Mouse (Mus musculus) testis, adult 2 months (tissue): ENCODE measurements around the gene Cenpb.

Experiments
- CTCF ChIP-seq: fragments of 200-500 bp; IDR thresholded peaks from 2 replicates; pipeline ENCODE4 v1.5.1; 2012; ENCODE audit warnings: low read depth, mild to moderate bottlenecking, inconsistent platforms, low read length, moderate library complexity; ENCODE audit not compliant: control insufficient read depth, insufficient read depth, insufficient replicate concordance
- POLR2A ChIP-seq: fragments of 200-500 bp; IDR thresholded peaks from 2 replicates; pipeline ENCODE4 v1.6.1; 2012; ENCODE audit warnings: low read depth, mild to moderate bottlenecking, inconsistent platforms, low read length, moderate library complexity; ENCODE audit not compliant: control insufficient read depth

GRCm38 (mm10) chr2:131174700-131175099, 5.2 kb downstream of the Cenpb start:
- TF ChIP-seq POLR2A = no peak
- TF ChIP-seq CTCF = no peak
